Mouse (Mus musculus): Measurements from ENCODE around the gene Musk. TPM values are rescaled to one million over a fixed set of nuclear protein-coding genes. Genes with fewer than 3 reads are reported as not detected.

The Musk gene
- total RNA-seq, 2 experiments from 2014 or later, result not detected

DNA sequence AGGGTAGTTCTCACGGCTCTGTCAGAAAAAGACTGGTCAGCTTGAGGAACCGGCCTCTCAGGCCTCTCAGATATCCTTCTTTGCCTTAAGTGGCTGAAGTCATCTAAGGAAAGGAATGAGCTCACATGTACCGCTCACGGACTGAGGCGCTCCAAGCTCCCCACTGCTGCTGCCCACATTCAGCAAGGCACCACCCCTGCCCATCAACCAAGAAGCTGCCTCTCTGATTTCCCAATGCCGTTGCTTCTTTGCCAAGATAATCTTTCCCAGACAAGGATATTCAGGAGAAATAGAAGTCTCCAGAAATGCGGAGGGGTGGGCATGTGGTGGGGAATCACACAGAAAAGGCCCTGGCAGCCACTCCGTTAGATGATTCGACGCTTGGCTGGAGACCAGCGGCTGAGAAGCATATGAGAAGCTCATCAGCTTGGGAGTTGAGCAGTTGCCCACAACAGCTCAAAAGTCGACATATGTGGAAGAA lies 115.1 kb downstream of the Musk start:
- ATAC-seq (replicated peaks; ENCODE audit: low FRiP score, low TSS enrichment, poor library complexity, severe bottlenecking), result no peak

DNA sequence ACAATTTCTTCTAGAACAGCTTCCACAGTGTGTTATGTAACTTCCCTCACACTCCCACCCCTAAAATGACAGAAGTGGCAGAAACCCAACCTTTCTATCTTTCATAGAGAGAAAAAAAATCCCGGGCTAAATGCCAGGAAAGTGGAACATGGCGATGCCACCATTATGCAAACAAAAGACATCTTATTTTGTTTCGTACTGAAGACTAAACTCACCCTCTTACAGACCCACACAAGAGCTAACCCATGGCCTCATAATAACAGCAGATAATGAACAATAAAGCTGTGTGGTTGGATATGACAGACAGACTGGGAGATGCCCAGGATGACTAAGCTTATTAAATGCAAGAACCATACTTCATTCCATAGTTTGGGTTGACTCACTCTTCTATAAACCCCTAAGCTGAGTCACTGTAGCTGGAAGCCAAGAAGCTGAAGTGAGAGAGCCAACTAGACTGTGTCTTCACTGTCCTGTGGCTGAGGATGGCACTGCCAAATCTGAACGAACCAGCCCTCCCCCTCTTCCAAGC lies 116.3 kb downstream of the Musk start:
- ATAC-seq (replicated peaks; ENCODE audit: low FRiP score, low TSS enrichment, poor library complexity, severe bottlenecking), result no peak

GRCm38 (mm10) chr4:58413188-58414185 lies 127.7 kb downstream of the Musk start:
- no peak for ATAC-seq (replicated peaks; ENCODE audit: low FRiP score, low TSS enrichment, poor library complexity, severe bottlenecking)

GRCm38 (mm10) chr4:58415537-58415936 lies 129.8 kb downstream of the Musk start:
- no peak for ATAC-seq (replicated peaks; ENCODE audit: low FRiP score, low TSS enrichment, poor library complexity, severe bottlenecking)

GRCm38 (mm10) chr4:58417319-58417718 lies 131.6 kb downstream of the Musk start:
- no peak for ATAC-seq (replicated peaks; ENCODE audit: low FRiP score, low TSS enrichment, poor library complexity, severe bottlenecking)

- no peak for ATAC-seq (replicated peaks; ENCODE audit: low FRiP score, low TSS enrichment, poor library complexity, severe bottlenecking)
These were observed 133.5 kb downstream of the Musk start for GRCm38 (mm10) chr4:58419225-58419624.

GRCm38 (mm10) chr4:58423276-58423930 lies 137.6 kb downstream of the Musk start:
- ATAC-seq (replicated peaks; ENCODE audit: low FRiP score, low TSS enrichment, poor library complexity, severe bottlenecking), result peak; percentile 87

Other genes starting within 250 kb of the Musk start
- gene Svep1, start 79.1 kb upstream of the Musk start, total RNA-seq (2014; fragmentation: Nextera tagmentation), result not detected in 2 replicates
- gene Svep1, start 79.1 kb upstream of the Musk start, total RNA-seq (2017), result not detected in 2 replicates

All from megakaryocyte-erythroid progenitor cell, adult 5-6 weeks (primary cell).